Mouse (Mus musculus): ENCODE results near the gene Fam196b.

DNA sequence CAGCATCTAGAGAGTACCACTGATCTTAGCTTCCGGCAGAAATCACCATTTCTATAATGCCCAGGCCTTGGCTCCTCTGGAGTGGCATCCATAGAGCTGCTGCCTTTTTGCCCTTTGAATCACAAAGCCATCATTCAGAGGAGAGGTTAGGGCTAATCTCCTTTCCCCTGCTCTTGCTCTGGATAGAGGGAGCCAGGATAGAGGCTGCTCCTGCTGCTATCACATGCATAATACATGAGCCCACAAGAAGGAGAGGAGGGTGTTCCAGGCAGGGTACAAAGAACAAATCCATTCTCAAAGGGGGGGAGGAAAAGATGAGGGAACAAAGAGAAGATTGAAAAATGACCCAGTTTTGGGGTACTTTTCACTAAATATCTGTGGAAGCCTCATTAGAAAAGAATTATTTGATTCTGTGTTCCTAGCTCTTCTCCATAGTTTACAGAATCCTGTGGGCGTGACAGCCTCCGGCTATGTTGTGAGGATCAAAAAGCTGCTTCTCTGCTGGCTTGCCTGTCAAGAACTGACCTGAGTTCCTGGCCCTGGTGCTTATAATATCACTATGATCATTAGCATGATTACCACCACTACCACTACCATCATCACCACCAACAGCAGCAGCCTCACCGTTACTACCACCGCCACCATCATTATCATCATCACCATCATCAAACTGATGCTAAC, 16.8 kb upstream of the Fam196b start:
- TF ChIP-seq TAL1 (IDR thresholded peaks at IDR 0.05; ENCODE audit: low read length): no peak
- no peak for TF ChIP-seq GATA1 (IDR thresholded peaks at IDR 0.05; ENCODE audit: low read length)
